Mouse (Mus musculus): ENCODE measurements around the gene Gm4922. TPM values are rescaled to one million over a fixed set of nuclear protein-coding genes. Genes with fewer than 3 reads are reported as not detected.

Gene Gm4922
- 0.09 and 0.12 TPM in 2 replicates for polyA plus RNA-seq (2014; fragmentation: Nextera tagmentation; extraction: Ambion mirVana)

DNA sequence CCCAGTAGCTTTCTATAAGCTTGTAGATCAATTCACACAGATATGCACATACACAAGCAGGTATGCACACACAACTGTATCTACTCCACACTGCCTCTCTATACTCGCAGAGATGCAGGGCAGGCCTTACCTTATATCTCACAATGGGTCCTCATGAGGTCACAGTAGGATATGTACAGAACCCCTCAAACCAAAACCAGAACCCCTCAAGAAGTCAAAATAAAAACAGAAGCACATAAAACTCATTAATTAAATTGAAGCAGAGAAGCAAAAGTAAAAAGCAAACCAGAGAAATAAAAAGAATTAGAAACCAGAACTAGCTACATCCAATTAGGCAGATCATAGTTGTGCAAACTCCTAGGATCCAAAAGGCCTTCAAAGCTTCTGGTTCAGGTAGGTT is at the start of gene Gm4922:
Gene Gm4922, minus strand, starts transcription at position 101 of the 400 bp plus-strand sequence.
- H3K9me3 ChIP-seq (ENCODE audit: control insufficient read depth, low read length), result no peaks in the 10 kb centered on the region
- no peak within 1 kb of the TSS for H3K9ac ChIP-seq (ENCODE audit: low read length)
- H3K4me2 ChIP-seq (ENCODE audit: low read length), result no peak within 1 kb of the TSS
- 90% methylated on average over 1 of the region's 1 CpGs for WGBS
- ATAC-seq (replicated peaks; ENCODE audit: low FRiP score, low TSS enrichment, low read depth) (no peak), DNase-seq (ENCODE audit: low spot score) (no peak)
- no peaks in the 10 kb centered on the region for H3K36me3 ChIP-seq (ENCODE audit: control insufficient read depth, insufficient read depth, low read length)
- no peaks in the 10 kb centered on the region for H3K27me3 ChIP-seq (replicated peaks; ENCODE audit: control insufficient read depth, insufficient read depth, low read length)
- H3K4me1 ChIP-seq (replicated peaks; ENCODE audit: control insufficient read depth, insufficient read depth, low read length), result no peaks in the 10 kb centered on the region
- no peak within 1 kb of the TSS for H3K4me3 ChIP-seq (ENCODE audit: low read depth, low read length)
- no peak within 1 kb of the TSS for H3K27ac ChIP-seq (ENCODE audit: low read depth)

- H3K4me1 ChIP-seq (replicated peaks; ENCODE audit: control insufficient read depth, insufficient read depth, low read length), result no peaks in the 10 kb centered on the region
- no peak overlapping the region for H3K9ac ChIP-seq (ENCODE audit: low read length)
- no peak overlapping the region for H3K4me2 ChIP-seq (ENCODE audit: low read length)
- H3K36me3 ChIP-seq (ENCODE audit: control insufficient read depth, insufficient read depth, low read length), result no peaks in the 10 kb centered on the region
- no peak for DNase-seq (ENCODE audit: low spot score)
- H3K27ac ChIP-seq (ENCODE audit: low read depth), result no peak overlapping the region
- 55% methylated on average over 6 of the region's 6 CpGs for WGBS
- H3K27me3 ChIP-seq (replicated peaks; ENCODE audit: control insufficient read depth, insufficient read depth, low read length), result no peaks in the 10 kb centered on the region
- no peak for ATAC-seq (replicated peaks; ENCODE audit: low FRiP score, low TSS enrichment, low read depth)
- no peaks in the 10 kb centered on the region for H3K9me3 ChIP-seq (ENCODE audit: control insufficient read depth, low read length)
- H3K4me3 ChIP-seq (ENCODE audit: low read depth, low read length), result no peak overlapping the region
Measured at GRCm38 (mm10) chr10:18835684-18836479, 49.3 kb upstream of the Gm4922 start.

DNA sequence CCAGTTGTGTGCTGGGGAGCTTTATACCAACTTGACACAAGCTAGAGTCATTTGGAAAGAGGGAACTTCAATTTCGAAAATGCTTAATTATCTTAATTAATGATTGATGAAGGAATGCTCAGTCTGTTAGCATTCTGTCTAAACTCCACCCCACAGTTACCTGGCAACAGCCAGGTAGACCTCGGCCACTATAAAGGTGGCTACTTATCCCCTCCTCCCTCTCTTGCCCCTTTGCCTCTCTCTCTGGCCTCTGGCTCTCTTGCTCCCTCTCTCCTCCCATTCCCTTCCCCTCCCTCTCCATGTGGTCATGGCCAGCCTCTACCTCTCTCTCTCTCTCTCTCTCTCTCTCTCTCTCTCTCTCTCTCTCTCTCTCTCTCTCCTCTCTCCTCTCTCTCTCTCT is 47.8 kb upstream of the Gm4922 start:
- H3K4me1 ChIP-seq (replicated peaks; ENCODE audit: control insufficient read depth, insufficient read depth, low read length), result no peaks in the 10 kb centered on the region
- no peaks in the 10 kb centered on the region for H3K9me3 ChIP-seq (ENCODE audit: control insufficient read depth, low read length)
- H3K4me3 ChIP-seq (ENCODE audit: low read depth, low read length), result no peak overlapping the region
- no peak for ATAC-seq (replicated peaks; ENCODE audit: low FRiP score, low TSS enrichment, low read depth)
- WGBS, result 64% methylated on average over 2 of the region's 2 CpGs
- H3K27me3 ChIP-seq (replicated peaks; ENCODE audit: control insufficient read depth, insufficient read depth, low read length), result no peaks in the 10 kb centered on the region
- DNase-seq (ENCODE audit: low spot score), result no peak
- no peaks in the 10 kb centered on the region for H3K36me3 ChIP-seq (ENCODE audit: control insufficient read depth, insufficient read depth, low read length)
- H3K4me2 ChIP-seq (ENCODE audit: low read length), result no peak overlapping the region
- no peak overlapping the region for H3K9ac ChIP-seq (ENCODE audit: low read length)
- no peak overlapping the region for H3K27ac ChIP-seq (ENCODE audit: low read depth)

GRCm38 (mm10) chr10:18831823-18832222 is 45.2 kb upstream of the Gm4922 start:
- H3K27me3 ChIP-seq (replicated peaks; ENCODE audit: control insufficient read depth, insufficient read depth, low read length), result no peaks in the 10 kb centered on the region
- H3K9ac ChIP-seq (ENCODE audit: low read length), result no peak overlapping the region
- H3K27ac ChIP-seq (ENCODE audit: low read depth), result no peak overlapping the region
- H3K4me1 ChIP-seq (replicated peaks; ENCODE audit: control insufficient read depth, insufficient read depth, low read length), result no peaks in the 10 kb centered on the region
- DNase-seq (ENCODE audit: low spot score), result no peak
- H3K9me3 ChIP-seq (ENCODE audit: control insufficient read depth, low read length), result no peaks in the 10 kb centered on the region
- H3K36me3 ChIP-seq (ENCODE audit: control insufficient read depth, insufficient read depth, low read length), result no peaks in the 10 kb centered on the region
- ATAC-seq (replicated peaks; ENCODE audit: low FRiP score, low TSS enrichment, low read depth), result no peak; the same call in 1 of the 2 replicates
- no peak overlapping the region for H3K4me2 ChIP-seq (ENCODE audit: low read length)
- WGBS, result 37% methylated on average over 7 of the region's 7 CpGs
- H3K4me3 ChIP-seq (ENCODE audit: low read depth, low read length), result no peak overlapping the region

DNA sequence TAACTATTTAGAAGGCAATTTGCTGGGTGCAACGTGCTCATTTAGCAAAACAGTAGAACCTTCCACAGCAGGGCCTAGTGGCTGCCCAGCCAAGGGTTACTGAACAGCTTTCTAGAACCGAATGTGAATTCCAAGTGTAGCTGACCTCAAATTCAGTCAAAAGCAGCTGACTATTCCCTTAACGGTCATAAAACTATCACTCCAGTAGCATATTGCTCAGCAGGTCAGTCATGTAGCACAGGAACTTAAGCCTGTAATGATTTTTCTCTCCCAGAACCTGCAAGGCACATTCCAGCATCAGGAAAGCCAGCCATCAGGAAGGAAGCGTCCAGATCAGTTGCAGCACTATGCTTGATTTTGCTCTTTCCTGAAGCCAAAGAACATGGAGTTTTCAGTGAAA is 43.8 kb upstream of the Gm4922 start:
- H3K4me2 ChIP-seq (ENCODE audit: low read length), result no peak overlapping the region
- DNase-seq (ENCODE audit: low spot score) (no peak), ATAC-seq (replicated peaks; ENCODE audit: low FRiP score, low TSS enrichment, low read depth) (no peak)
- no peaks in the 10 kb centered on the region for H3K36me3 ChIP-seq (ENCODE audit: control insufficient read depth, insufficient read depth, low read length)
- no peak overlapping the region for H3K27ac ChIP-seq (ENCODE audit: low read depth)
- no peak overlapping the region for H3K9ac ChIP-seq (ENCODE audit: low read length)
- H3K27me3 ChIP-seq (replicated peaks; ENCODE audit: control insufficient read depth, insufficient read depth, low read length), result no peaks in the 10 kb centered on the region
- H3K4me3 ChIP-seq (ENCODE audit: low read depth, low read length), result no peak overlapping the region
- no peaks in the 10 kb centered on the region for H3K9me3 ChIP-seq (ENCODE audit: control insufficient read depth, low read length)
- no peaks in the 10 kb centered on the region for H3K4me1 ChIP-seq (replicated peaks; ENCODE audit: control insufficient read depth, insufficient read depth, low read length)
- WGBS, result 70% methylated on average over 4 of the region's 4 CpGs

- Histone ChIP-seq H3K4me3 (ENCODE audit: low read depth, low read length) (no peak overlapping the region), H3K36me3 (ENCODE audit: control insufficient read depth, insufficient read depth, low read length) (no peaks in the 10 kb centered on the region), H3K9ac (ENCODE audit: low read length) (no peak overlapping the region), H3K27me3 (replicated peaks; ENCODE audit: control insufficient read depth, insufficient read depth, low read length) (no peaks in the 10 kb centered on the region), H3K27ac (ENCODE audit: low read depth) (no peak overlapping the region), H3K4me2 (ENCODE audit: low read length) (no peak overlapping the region), H3K4me1 (replicated peaks; ENCODE audit: control insufficient read depth, insufficient read depth, low read length) (no peaks in the 10 kb centered on the region), H3K9me3 (ENCODE audit: control insufficient read depth, low read length) (no peaks in the 10 kb centered on the region)
- ATAC-seq (replicated peaks; ENCODE audit: low FRiP score, low TSS enrichment, low read depth) (no peak), DNase-seq (ENCODE audit: low spot score) (no peak)
- 63% methylated on average over 2 of the region's 2 CpGs for whole genome bisulfite sequencing
Measured at GRCm38 (mm10) chr10:18827936-18828335, 41.3 kb upstream of the Gm4922 start.

DNA sequence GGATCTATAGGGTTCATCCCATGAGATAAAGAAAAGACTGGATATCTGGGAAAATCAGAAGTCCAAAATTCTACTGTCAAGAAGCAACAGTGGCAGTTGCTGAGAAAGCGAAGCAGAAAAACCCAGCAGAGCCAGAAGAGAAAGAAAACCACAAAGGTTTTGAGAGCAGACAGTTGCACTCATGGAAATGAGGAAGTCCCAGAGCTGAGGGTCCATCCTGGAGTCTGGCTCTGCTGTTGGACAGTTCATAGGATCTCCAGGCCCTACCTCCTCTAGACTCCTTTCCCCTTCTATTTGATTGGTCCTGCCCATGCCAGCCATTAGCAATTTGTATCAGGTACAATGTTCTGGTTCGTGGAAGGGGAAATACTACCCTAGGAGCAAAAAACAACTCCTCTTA is 39.5 kb upstream of the Gm4922 start:
- Histone ChIP-seq H3K27ac (ENCODE audit: low read depth) (no peak overlapping the region), H3K27me3 (replicated peaks; ENCODE audit: control insufficient read depth, insufficient read depth, low read length) (no peaks in the 10 kb centered on the region), H3K4me1 (replicated peaks; ENCODE audit: control insufficient read depth, insufficient read depth, low read length) (no peaks in the 10 kb centered on the region), H3K9me3 (ENCODE audit: control insufficient read depth, low read length) (no peaks in the 10 kb centered on the region), H3K4me2 (ENCODE audit: low read length) (no peak overlapping the region), H3K4me3 (ENCODE audit: low read depth, low read length) (no peak overlapping the region), H3K36me3 (ENCODE audit: control insufficient read depth, insufficient read depth, low read length) (no peaks in the 10 kb centered on the region), H3K9ac (ENCODE audit: low read length) (no peak overlapping the region)
- ATAC-seq (replicated peaks; ENCODE audit: low FRiP score, low TSS enrichment, low read depth) (no peak), DNase-seq (ENCODE audit: low spot score) (no peak)
- WGBS, result 76% methylated on average over 2 of the region's 2 CpGs

GRCm38 (mm10) chr10:18825143-18825542 is 38.5 kb upstream of the Gm4922 start:
- no peak overlapping the region for H3K9ac ChIP-seq (ENCODE audit: low read length)
- H3K9me3 ChIP-seq (ENCODE audit: control insufficient read depth, low read length), result no peaks in the 10 kb centered on the region
- DNase-seq (ENCODE audit: low spot score), result no peak
- H3K27ac ChIP-seq (ENCODE audit: low read depth), result no peak overlapping the region
- H3K4me2 ChIP-seq (ENCODE audit: low read length), result no peak overlapping the region
- no peak for ATAC-seq (replicated peaks; ENCODE audit: low FRiP score, low TSS enrichment, low read depth)
- H3K4me1 ChIP-seq (replicated peaks; ENCODE audit: control insufficient read depth, insufficient read depth, low read length), result no peaks in the 10 kb centered on the region
- no peaks in the 10 kb centered on the region for H3K36me3 ChIP-seq (ENCODE audit: control insufficient read depth, insufficient read depth, low read length)
- no peaks in the 10 kb centered on the region for H3K27me3 ChIP-seq (replicated peaks; ENCODE audit: control insufficient read depth, insufficient read depth, low read length)
- H3K4me3 ChIP-seq (ENCODE audit: low read depth, low read length), result no peak overlapping the region

GRCm38 (mm10) chr10:18816560-18816959 is 30.0 kb upstream of the Gm4922 start:
- Histone ChIP-seq H3K4me2 (ENCODE audit: low read length) (no peak overlapping the region), H3K27ac (ENCODE audit: low read depth) (no peak overlapping the region), H3K9me3 (ENCODE audit: control insufficient read depth, low read length) (no peaks in the 10 kb centered on the region), H3K4me1 (replicated peaks; ENCODE audit: control insufficient read depth, insufficient read depth, low read length) (peaks cover 4% of the 10 kb centered on the region; the same call in 1 of the 2 replicates), H3K4me3 (ENCODE audit: low read depth, low read length) (no peak overlapping the region), H3K36me3 (ENCODE audit: control insufficient read depth, insufficient read depth, low read length) (no peaks in the 10 kb centered on the region), H3K9ac (ENCODE audit: low read length) (no peak overlapping the region), H3K27me3 (replicated peaks; ENCODE audit: control insufficient read depth, insufficient read depth, low read length) (no peaks in the 10 kb centered on the region)
- DNase-seq (ENCODE audit: low spot score), result peak; percentile 68
- WGBS, result 31% methylated on average over 5 of the region's 5 CpGs
- ATAC-seq (replicated peaks; ENCODE audit: low FRiP score, low TSS enrichment, low read depth), result peak; percentile 82
